Mouse (Mus musculus): Measurements from ENCODE around the gene Gins2. TPM values are rescaled to one million over a fixed set of nuclear protein-coding genes. Genes with fewer than 3 reads are reported as not detected.

Gins2 gene
- polyA plus RNA-seq, 1 experiment, result 2.1 TPM

DNA sequence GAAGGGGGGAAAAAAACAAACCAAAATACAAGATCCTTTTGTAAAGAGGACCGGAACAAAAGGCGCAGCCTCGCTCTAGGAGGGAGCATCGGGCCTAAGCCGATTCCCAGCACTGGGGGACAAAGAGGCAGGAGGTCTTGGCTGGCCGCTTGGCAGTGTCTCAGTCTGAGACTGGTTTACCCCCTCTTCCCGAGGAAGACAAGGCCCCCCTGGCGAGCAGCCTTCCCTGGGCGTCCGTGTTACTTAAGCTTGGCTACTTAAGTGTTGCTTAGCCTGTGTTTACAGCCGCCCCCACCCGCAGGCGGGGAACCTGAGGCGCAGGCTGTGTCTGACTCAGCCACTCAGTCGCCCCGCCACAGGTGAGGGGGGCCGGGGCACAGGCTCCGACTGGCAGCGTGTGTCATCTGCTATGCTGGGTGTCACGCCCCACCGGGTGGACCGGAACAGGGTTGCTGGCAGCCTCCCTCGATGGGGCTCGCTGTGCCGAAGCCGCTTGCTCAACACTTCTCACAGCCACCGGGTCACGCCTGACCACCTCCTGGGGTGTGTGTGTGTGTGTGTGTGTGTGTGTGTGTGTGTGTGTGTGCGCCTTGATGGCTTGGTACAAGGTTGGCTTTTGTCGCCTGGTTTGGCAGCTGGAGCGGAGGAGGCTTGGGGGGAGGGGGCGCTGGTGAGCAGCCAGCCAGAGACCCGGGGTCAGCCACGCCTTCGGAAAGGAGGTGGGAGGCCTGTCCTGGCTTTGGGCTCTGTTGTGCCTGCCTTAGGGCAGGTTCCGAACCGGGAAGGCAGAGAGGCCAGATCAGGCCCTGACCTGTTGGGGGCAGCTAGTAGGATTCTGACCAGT is 50.5 kb downstream of the Gins2 start:
- Histone ChIP-seq H3K4me1 (ENCODE audit: control insufficient read depth, insufficient read depth, low read length) (peaks cover 26% of the 10 kb centered on the region), H3K27ac (ENCODE audit: insufficient read depth, low read length) (peak overlapping the region; percentile 98), H3K4me3 (replicated peaks; ENCODE audit: insufficient read depth, low read depth, low read length) (peak overlapping the region; percentile 55), H3K27me3 (ENCODE audit: control insufficient read depth, insufficient read depth, low read length) (no peaks in the 10 kb centered on the region)
- peak; percentile 81 to 86 for DNase-seq
- TF ChIP-seq POLR2A (IDR thresholded peaks at IDR 0.05; ENCODE audit: borderline replicate concordance, insufficient read depth, low read length) (0 out of 2 replicates have a peak, but pooled peaks have one; percentile 12), CTCF (IDR thresholded peaks at IDR 0.05; ENCODE audit: borderline replicate concordance, insufficient read depth, low read depth, low read length) (no peak)
- WGBS, result 5% methylated on average over 37 of the region's 37 CpGs

GRCm38 (mm10) chr8:120537818-120538396 is 51.2 kb downstream of the Gins2 start:
- TF ChIP-seq CTCF (IDR thresholded peaks at IDR 0.05; ENCODE audit: borderline replicate concordance, insufficient read depth, low read depth, low read length) (no peak), POLR2A (IDR thresholded peaks at IDR 0.05; ENCODE audit: borderline replicate concordance, insufficient read depth, low read length) (peak; percentile 36; the same call in 1 of the 2 replicates)
- Histone ChIP-seq H3K4me1 (ENCODE audit: control insufficient read depth, insufficient read depth, low read length) (peaks cover 20% of the 10 kb centered on the region), H3K27ac (ENCODE audit: insufficient read depth, low read length) (peak overlapping the region; percentile 98), H3K27me3 (ENCODE audit: control insufficient read depth, insufficient read depth, low read length) (no peaks in the 10 kb centered on the region), H3K4me3 (replicated peaks; ENCODE audit: insufficient read depth, low read depth, low read length) (peak overlapping the region; percentile 55)
- WGBS, result under 1% methylated on average over 45 of the region's 46 CpGs
- DNase-seq, result peak; percentile 84 to 89

DNA sequence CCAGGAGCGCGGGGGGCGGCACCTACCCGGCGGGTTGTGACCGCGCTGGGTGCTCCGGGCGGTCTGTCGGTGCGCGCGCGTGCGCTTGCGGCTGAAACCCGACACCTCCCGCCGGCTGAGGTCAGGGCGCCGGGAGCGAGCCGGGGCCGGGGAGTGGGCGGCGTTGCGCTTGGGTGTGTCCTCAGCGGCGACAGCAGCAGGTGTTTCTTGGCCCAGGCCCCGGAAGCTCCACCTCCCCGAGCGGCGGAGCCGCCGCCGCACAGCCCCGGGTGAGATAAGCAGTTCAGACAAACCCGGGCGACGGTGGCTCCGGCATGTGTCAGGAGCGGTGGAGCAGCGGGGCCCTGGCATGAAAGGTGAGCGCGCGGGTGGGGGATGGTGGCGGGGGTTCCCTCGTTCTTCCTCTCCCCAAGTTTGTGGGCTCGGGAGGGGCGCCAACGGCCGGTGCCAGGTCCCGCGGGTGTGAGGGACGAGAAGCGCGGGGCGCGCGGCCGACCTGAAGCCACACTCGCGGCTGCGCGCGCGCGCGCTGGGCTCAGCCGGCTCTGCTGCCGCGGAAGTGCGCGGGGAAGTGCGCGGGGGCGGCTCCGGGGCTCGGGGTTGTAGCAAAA is 51.8 kb downstream of the Gins2 start:
- H3K27ac ChIP-seq (ENCODE audit: insufficient read depth, low read length), result peak overlapping the region; percentile 92
- TF ChIP-seq CTCF (IDR thresholded peaks at IDR 0.05; ENCODE audit: borderline replicate concordance, insufficient read depth, low read depth, low read length) (no peak), POLR2A (IDR thresholded peaks at IDR 0.05; ENCODE audit: borderline replicate concordance, insufficient read depth, low read length) (no peak)
- H3K4me3 ChIP-seq (replicated peaks; ENCODE audit: insufficient read depth, low read depth, low read length), result peak overlapping the region; percentile 55
- peaks cover 19% of the 10 kb centered on the region for H3K4me1 ChIP-seq (ENCODE audit: control insufficient read depth, insufficient read depth, low read length)
- H3K27me3 ChIP-seq (ENCODE audit: control insufficient read depth, insufficient read depth, low read length), result no peaks in the 10 kb centered on the region
- under 1% methylated on average over 79 of the region's 79 CpGs for WGBS
- peak; percentile 86 for DNase-seq

- TF ChIP-seq CTCF (IDR thresholded peaks at IDR 0.05; ENCODE audit: borderline replicate concordance, insufficient read depth, low read depth, low read length), result no peak
- TF ChIP-seq POLR2A (IDR thresholded peaks at IDR 0.05; ENCODE audit: borderline replicate concordance, insufficient read depth, low read length), result 0 out of 2 replicates have a peak, but pooled peaks have one; percentile 2
- H3K27ac ChIP-seq (ENCODE audit: insufficient read depth, low read length), result peak overlapping the region; percentile 92
- peak; percentile 58 to 66 for DNase-seq
- WGBS, result under 1% methylated on average over 61 of the region's 61 CpGs
- peak overlapping the region; percentile 55 for H3K4me3 ChIP-seq (replicated peaks; ENCODE audit: insufficient read depth, low read depth, low read length)
- H3K27me3 ChIP-seq (ENCODE audit: control insufficient read depth, insufficient read depth, low read length), result no peaks in the 10 kb centered on the region
- H3K4me1 ChIP-seq (ENCODE audit: control insufficient read depth, insufficient read depth, low read length), result peaks cover 20% of the 10 kb centered on the region
Measured at GRCm38 (mm10) chr8:120536306-120537206, 52.5 kb downstream of the Gins2 start.

DNA sequence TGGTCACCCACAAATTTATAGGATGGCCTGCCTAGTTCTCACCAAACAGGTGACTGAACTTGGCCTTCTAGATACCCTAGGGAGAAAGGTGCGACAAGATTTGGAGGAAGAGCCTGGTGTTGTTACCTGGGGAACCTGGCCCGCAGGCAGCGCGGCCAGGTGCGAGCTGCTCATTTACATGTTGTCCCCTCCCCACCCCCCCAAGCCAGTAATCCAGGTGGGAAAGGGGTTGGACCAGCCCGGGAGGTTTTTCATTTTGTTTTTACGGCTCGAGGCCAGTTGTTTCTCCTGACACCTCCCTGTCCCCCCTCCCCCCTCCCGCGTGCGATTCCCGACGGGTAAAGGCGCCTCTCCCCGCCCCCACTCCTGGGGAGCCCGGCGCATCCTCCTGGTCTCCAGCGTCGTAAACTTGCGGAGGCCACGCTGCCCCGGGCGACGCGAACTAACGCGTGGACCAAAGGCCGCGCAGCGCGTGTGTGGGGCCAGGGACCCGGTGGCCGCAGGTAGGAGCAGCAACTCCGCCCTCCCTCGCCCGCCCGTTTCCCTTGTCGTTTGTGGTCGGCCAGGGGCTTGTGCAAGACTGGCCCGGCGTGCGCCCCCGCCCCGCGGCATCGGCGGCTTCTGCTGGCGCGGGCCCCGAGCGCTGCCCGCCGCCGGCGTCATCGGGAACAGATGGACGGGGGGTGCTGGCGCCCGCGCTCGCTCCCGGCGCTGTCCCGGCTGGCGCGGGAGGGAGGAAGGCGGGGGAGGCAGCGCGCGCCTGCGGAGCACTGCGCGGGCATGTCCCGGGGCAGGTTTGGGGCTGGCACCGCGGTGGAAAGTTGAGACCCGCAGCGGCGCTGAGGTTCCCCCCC is 53.4 kb downstream of the Gins2 start:
- peak; percentile 88 to 90 for DNase-seq
- TF ChIP-seq POLR2A (IDR thresholded peaks at IDR 0.05; ENCODE audit: borderline replicate concordance, insufficient read depth, low read length) (0 out of 2 replicates have a peak, but pooled peaks have one; percentile 12), CTCF (IDR thresholded peaks at IDR 0.05; ENCODE audit: borderline replicate concordance, insufficient read depth, low read depth, low read length) (no peak)
- Histone ChIP-seq H3K4me1 (ENCODE audit: control insufficient read depth, insufficient read depth, low read length) (peaks cover 21% of the 10 kb centered on the region), H3K27me3 (ENCODE audit: control insufficient read depth, insufficient read depth, low read length) (no peaks in the 10 kb centered on the region), H3K4me3 (replicated peaks; ENCODE audit: insufficient read depth, low read depth, low read length) (peak overlapping the region; percentile 55), H3K27ac (ENCODE audit: insufficient read depth, low read length) (peak overlapping the region; percentile 95)
- WGBS, result under 1% methylated on average over 79 of the region's 79 CpGs

DNA sequence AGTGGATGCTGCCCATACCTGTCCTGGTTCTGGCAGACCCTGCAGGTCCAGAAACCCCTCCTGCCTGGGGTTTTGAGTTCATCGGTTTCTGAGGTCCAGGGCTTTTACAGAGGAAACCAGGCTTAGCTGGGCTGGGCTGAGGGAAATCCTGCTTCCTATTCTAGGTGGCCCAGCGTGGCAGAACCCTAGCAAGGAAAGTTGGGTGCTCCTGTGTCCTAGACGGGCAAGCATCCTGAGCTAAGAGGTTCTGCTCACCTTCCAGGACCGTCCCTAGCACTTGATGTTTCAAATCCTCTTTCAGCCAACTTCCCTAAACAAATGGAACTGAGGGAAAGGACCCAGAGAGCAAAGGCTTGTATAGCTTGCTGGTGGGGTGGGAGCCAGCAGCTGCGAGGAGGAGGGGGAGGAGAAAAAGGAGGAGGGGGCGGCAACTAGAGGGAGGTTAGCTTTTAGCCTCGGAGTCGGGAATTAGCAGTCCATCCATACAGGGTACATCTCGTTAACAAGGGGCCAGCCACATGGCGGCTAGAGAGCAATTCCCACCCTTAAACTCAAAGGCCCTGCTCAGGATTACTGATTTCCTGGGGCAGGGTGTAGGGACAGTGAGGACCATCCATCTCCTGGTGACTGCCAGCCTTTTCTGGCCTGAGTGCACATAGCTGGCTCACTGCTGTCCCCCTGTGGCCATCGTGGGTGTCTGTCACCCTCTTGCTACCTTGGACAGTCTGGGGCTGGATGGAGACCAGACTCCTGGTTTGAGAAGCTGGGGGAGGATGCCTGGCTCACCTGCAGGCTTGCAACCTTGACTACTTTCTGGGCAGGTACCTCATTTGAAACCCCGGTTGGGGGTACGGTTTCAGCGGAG is 54.4 kb downstream of the Gins2 start:
- no peak overlapping the region for H3K27ac ChIP-seq (ENCODE audit: insufficient read depth, low read length)
- no peaks in the 10 kb centered on the region for H3K27me3 ChIP-seq (ENCODE audit: control insufficient read depth, insufficient read depth, low read length)
- 31% methylated on average over 14 of the region's 14 CpGs for WGBS
- peaks cover 14% of the 10 kb centered on the region for H3K4me1 ChIP-seq (ENCODE audit: control insufficient read depth, insufficient read depth, low read length)
- peak overlapping the region; percentile 4 for H3K4me3 ChIP-seq (replicated peaks; ENCODE audit: insufficient read depth, low read depth, low read length)
- DNase-seq, result peak; percentile 93
- TF ChIP-seq POLR2A (IDR thresholded peaks at IDR 0.05; ENCODE audit: borderline replicate concordance, insufficient read depth, low read length), result no peak
- peak; percentile 100 for TF ChIP-seq CTCF (IDR thresholded peaks at IDR 0.05; ENCODE audit: borderline replicate concordance, insufficient read depth, low read depth, low read length)

All from cerebellum, adult 2 months (tissue).